13 mouse cellular contexts compared by ENCODE assay signal in the genomic region with DNA sequence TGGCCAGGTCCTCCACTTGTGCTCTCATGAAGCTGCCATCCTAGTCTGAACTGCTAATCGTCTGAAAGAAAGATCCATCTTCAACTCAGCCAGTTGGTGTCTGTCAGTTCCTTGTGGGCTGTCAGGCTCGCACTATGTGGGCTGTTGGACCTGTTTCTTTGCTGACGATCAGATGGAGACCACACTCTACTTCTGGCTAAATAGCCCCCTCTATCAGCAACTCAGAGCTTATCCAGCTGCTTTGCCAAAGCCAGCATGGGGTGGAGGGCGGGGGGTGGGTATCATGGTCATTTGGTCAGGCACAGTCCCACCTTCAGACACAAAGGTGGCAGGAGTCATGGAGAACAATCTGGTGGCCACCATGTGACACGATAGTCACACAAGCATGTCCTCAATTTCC. TPM values are rescaled to one million over a fixed set of nuclear protein-coding genes. Genes with fewer than 3 reads are reported as not detected.
A peak's percentile ranks its signal among the peaks of the same experiment; 100 is the strongest.
DNase-seq lines count a peak whose midpoint lies in the region; ATAC-seq and TF ChIP-seq lines count a peak whose summit lies in the region.
"Had no signal": no experiment of that assay in that cellular context is flagged by ENCODE, and none has a peak within 500 bp of the region (broad histone marks: within the 10 kb centered on the region; RNA-seq: fewer than 3 reads in every experiment).

No protein-coding gene starts in this region.

- DNase-seq in CD4-positive, CD25-positive, alpha-beta regulatory T cell, adult 2 months (ENCODE audit: low read depth, low spot score): peak; percentile 14
- DNase-seq in hindbrain, postnatal 0 days (ENCODE audit: low spot score): peak; percentile 40
- no peak for DNase-seq in hindbrain, embryonic 11.5 days (ENCODE audit: low spot score)
- no peak for DNase-seq in CH12.LX (ENCODE audit: extremely low read depth)
- DNase-seq in testis, postnatal 14 days (ENCODE audit: low spot score): no peak
- DNase-seq in forebrain, embryonic 14.5 days (ENCODE audit: low spot score): no peak
- DNase-seq: adrenal gland, adult 8-10 months; cerebellum, adult 9-11 months; kidney, postnatal 14 days; thymus, postnatal 36 days had no signal

- no peaks in the 10 kb centered on the region for H3K79me2 ChIP-seq in CH12.LX (replicated peaks; ENCODE audit: control insufficient read depth, extremely low read depth, insufficient read depth, poor library complexity, severe bottlenecking)

- no peak overlapping the region for H3K4me3 ChIP-seq in hindbrain, postnatal 0 days (ENCODE audit: low read length)
- no peak overlapping the region for H3K4me3 ChIP-seq in hindbrain, embryonic 11.5 days (ENCODE audit: low read depth, low read length)
- H3K4me3 ChIP-seq in CH12.LX (replicated peaks in 1 of 3; ENCODE audit: low read depth in 2 of 3, low read length in 2 of 3, poor library complexity in 1 of 3): no peak overlapping the region
- H3K4me3 ChIP-seq in limb, embryonic 13.5 days: peak overlapping the region; percentile 31; the same call in 1 of the 2 replicates
- H3K4me3 ChIP-seq in forebrain, embryonic 14.5 days (ENCODE audit: low read depth, low read length): no peak overlapping the region

- H3K36me3 ChIP-seq in hindbrain, postnatal 0 days (ENCODE audit: insufficient read depth, low read length): no peaks in the 10 kb centered on the region
- H3K36me3 ChIP-seq in hindbrain, embryonic 11.5 days (ENCODE audit: control insufficient read depth, insufficient read depth, low read length): no peaks in the 10 kb centered on the region
- no peaks in the 10 kb centered on the region for H3K36me3 ChIP-seq in CH12.LX (replicated peaks in 1 of 2; ENCODE audit: control insufficient read depth in 1 of 2, insufficient read depth in 1 of 2, low read length in 1 of 2)
- no peaks in the 10 kb centered on the region for H3K36me3 ChIP-seq in limb, embryonic 13.5 days
- no peaks in the 10 kb centered on the region for H3K36me3 ChIP-seq in forebrain, embryonic 14.5 days (ENCODE audit: control insufficient read depth, insufficient read depth, low read length)
- H3K36me3 ChIP-seq: lung, embryonic 15.5 days had no signal

- 0 out of 2 replicates have a peak, but pooled peaks have one; percentile 19 for TF ChIP-seq CTCF in hindbrain, postnatal 0 days (IDR thresholded peaks at IDR 0.05; ENCODE audit: low read depth)
- peak in 1 of 2 experiments; percentile 61; a peak in 2 of 4 replicates for TF ChIP-seq CTCF in CH12.LX (conservative IDR thresholded peaks at IDR 0.05 in 1 of 2, IDR thresholded peaks at IDR 0.05 in 1 of 2; ENCODE audit: low read depth in 2 of 2, low read length in 2 of 2)

- dilution Hi-C loops in CH12.LX (cut with MboI; ENCODE audit: extremely low pct_ligation_motif_present, extremely low pct_unique_long_range_greater_than_20kb, low sequenced_read_pairs): no loop called here

- no peak for ATAC-seq in CD4-positive, CD25-positive, alpha-beta regulatory T cell, adult 4 months
- no peak for ATAC-seq in hindbrain, postnatal 0 days
- ATAC-seq in hindbrain, embryonic 11.5 days (ENCODE audit: low FRiP score): no peak
- ATAC-seq in limb, embryonic 13.5 days (ENCODE audit: low FRiP score, low read depth): no peak
- no peak for ATAC-seq in forebrain, embryonic 14.5 days

- H3K9me3 ChIP-seq in hindbrain, postnatal 0 days (ENCODE audit: low read length): no peaks in the 10 kb centered on the region
- no peaks in the 10 kb centered on the region for H3K9me3 ChIP-seq in hindbrain, embryonic 11.5 days (ENCODE audit: control insufficient read depth, low read length)
- peaks cover 1% of the 10 kb centered on the region for H3K9me3 ChIP-seq in CH12.LX (replicated peaks; ENCODE audit: low read length)
- H3K9me3 ChIP-seq in limb, embryonic 13.5 days: no peaks in the 10 kb centered on the region
- H3K9me3 ChIP-seq in forebrain, embryonic 14.5 days (replicated peaks; ENCODE audit: control insufficient read depth, low read length): no peaks in the 10 kb centered on the region
- H3K9me3 ChIP-seq: lung, embryonic 15.5 days had no signal

- 52% methylated on average over 5 of the region's 5 CpGs for WGBS in hindbrain, postnatal 0 days
- WGBS in hindbrain, embryonic 11.5 days: 59% methylated on average over 5 of the region's 5 CpGs
- 40% methylated on average over 5 of the region's 5 CpGs for WGBS in limb, embryonic 13.5 days
- 58% methylated on average over 5 of the region's 5 CpGs for WGBS in forebrain, embryonic 14.5 days

- no peak overlapping the region for H3K9ac ChIP-seq in hindbrain, postnatal 0 days (replicated peaks; ENCODE audit: low read length)
- H3K9ac ChIP-seq in hindbrain, embryonic 11.5 days (ENCODE audit: low read depth, low read length): no peak overlapping the region
- no peak overlapping the region for H3K9ac ChIP-seq in CH12.LX (ENCODE audit: insufficient read depth, low read depth)
- H3K9ac ChIP-seq in limb, embryonic 13.5 days: no peak overlapping the region
- no peak overlapping the region for H3K9ac ChIP-seq in forebrain, embryonic 14.5 days (ENCODE audit: low read length)
- H3K9ac ChIP-seq: lung, embryonic 15.5 days had no signal

- no peak for TF ChIP-seq EP300 in CH12.LX (IDR thresholded peaks at IDR 0.05; ENCODE audit: low read length)

- peak; percentile 54 for TF ChIP-seq RAD21 in CH12.LX (IDR thresholded peaks at IDR 0.05; ENCODE audit: low read depth, low read length)

- in situ Hi-C loops in CH12.LX (cut with MboI; ENCODE audit: low pct_ligation_motif_present, low pct_unique_long_range_greater_than_20kb, low sequenced_read_pairs): loop anchor here (5.0 kb wide), 2 partner anchors 40 to 220 kb away; partner anchors contain the start of gene Tnrc6c

- no peak for TF ChIP-seq POLR2A in CH12.LX (IDR thresholded peaks at IDR 0.05; ENCODE audit: low read depth, low read length)

- no peaks in the 10 kb centered on the region for H3K27me3 ChIP-seq in hindbrain, postnatal 0 days (ENCODE audit: insufficient read depth, low read length)
- H3K27me3 ChIP-seq in hindbrain, embryonic 11.5 days (ENCODE audit: control insufficient read depth, insufficient read depth, low read length): peaks cover 5% of the 10 kb centered on the region; the same call in 1 of the 2 replicates
- H3K27me3 ChIP-seq in CH12.LX (replicated peaks): no peaks in the 10 kb centered on the region
- peaks cover 31% of the 10 kb centered on the region for H3K27me3 ChIP-seq in limb, embryonic 13.5 days
- no peaks in the 10 kb centered on the region for H3K27me3 ChIP-seq in forebrain, embryonic 14.5 days (replicated peaks; ENCODE audit: control insufficient read depth, insufficient read depth, low read length)

- H3K4me2 ChIP-seq in hindbrain, postnatal 0 days (ENCODE audit: low read depth, low read length): no peak overlapping the region
- no peak overlapping the region for H3K4me2 ChIP-seq in hindbrain, embryonic 11.5 days (replicated peaks; ENCODE audit: low read depth, low read length)
- peak overlapping the region; percentile 85; the same call in 1 of the 2 replicates for H3K4me2 ChIP-seq in CH12.LX (ENCODE audit: insufficient read depth, low read depth, poor library complexity, severe bottlenecking)
- peak overlapping the region; percentile 61 for H3K4me2 ChIP-seq in limb, embryonic 13.5 days (replicated peaks)
- H3K4me2 ChIP-seq in forebrain, embryonic 14.5 days (ENCODE audit: low read length): no peak overlapping the region

- H3K27ac ChIP-seq in hindbrain, postnatal 0 days: no peak overlapping the region
- no peak overlapping the region for H3K27ac ChIP-seq in hindbrain, embryonic 11.5 days (ENCODE audit: low read depth, low read length)
- H3K27ac ChIP-seq in CH12.LX (ENCODE audit: insufficient read depth, low read depth): no peak overlapping the region
- no peak overlapping the region for H3K27ac ChIP-seq in limb, embryonic 13.5 days
- no peak overlapping the region for H3K27ac ChIP-seq in forebrain, embryonic 14.5 days (ENCODE audit: low read depth, low read length)
- H3K27ac ChIP-seq: lung, embryonic 15.5 days had no signal

- H3K4me1 ChIP-seq in hindbrain, postnatal 0 days (ENCODE audit: insufficient read depth, low read length): no peaks in the 10 kb centered on the region
- H3K4me1 ChIP-seq in hindbrain, embryonic 11.5 days (replicated peaks; ENCODE audit: control insufficient read depth, insufficient read depth, low read length): peaks cover 10% of the 10 kb centered on the region; the same call in 1 of the 2 replicates
- H3K4me1 ChIP-seq in CH12.LX (ENCODE audit: control insufficient read depth in 1 of 2, insufficient read depth in 2 of 2): peaks cover 22 to 55% of the 10 kb centered on the region in 2 experiments
- peaks cover 38% of the 10 kb centered on the region for H3K4me1 ChIP-seq in limb, embryonic 13.5 days
- H3K4me1 ChIP-seq in forebrain, embryonic 14.5 days (ENCODE audit: control insufficient read depth, insufficient read depth, low read length): peaks cover 15% of the 10 kb centered on the region

TF ChIP-seq in CH12.LX, 34 proteins besides CTCF, POLR2A, EP300 and RAD21:
- TF ChIP-seq NRF1 (IDR thresholded peaks at IDR 0.05; ENCODE audit: low read depth, low read length) (no peak), IRF4 (IDR thresholded peaks at IDR 0.05; ENCODE audit: low read depth, low read length) (0 out of 2 replicates have a peak, but pooled peaks have one; percentile 21), SMC3 (IDR thresholded peaks at IDR 0.05; ENCODE audit: low read depth, low read length) (peak; percentile 55), ZKSCAN1 (IDR thresholded peaks at IDR 0.05; ENCODE audit: borderline replicate concordance, low read depth, low read length) (no peak), MEF2A (IDR thresholded peaks at IDR 0.05; ENCODE audit: borderline replicate concordance, low read depth, low read length) (0 out of 2 replicates have a peak, but pooled peaks have one; percentile 10)
TF ChIP-seq in CH12.LX: peak in this region for 3.

RNA-seq across cellular contexts. Expression of gene Tnrc6c, which starts 42.2 kb away (rescaled TPM):
- polyA plus RNA-seq in CD4-positive, CD25-positive, alpha-beta regulatory T cell, adult 4 months (2017; shearing (Covaris generic)): 10 to 100 TPM; 19.6 to 21.4 TPM
- total RNA-seq in hindbrain, postnatal 0 days (2014; rRNA removed): 56.4 and 64.9 TPM in 2 replicates
- polyA plus RNA-seq in hindbrain, postnatal 0 days (2015; fragmentation: Nextera tagmentation; extraction: Ambion mirVana): 18.3 and 19.7 TPM in 2 replicates
- 17.0 and 20.6 TPM in 2 replicates for polyA plus RNA-seq in hindbrain, embryonic 11.5 days (2014; fragmentation: Nextera tagmentation; extraction: Ambion mirVana)
- total RNA-seq in CH12.LX (2012; rRNA removed): 16.7 and 17.2 TPM in 2 replicates
- 6.1 and 6.9 TPM in 2 replicates for total RNA-seq in CH12.LX (2014; rRNA removed)
- 12.2 and 12.8 TPM in 2 replicates for polyA plus RNA-seq in CH12.LX (2012; ENCODE audit: insufficient read length, low read depth)
- polyA plus RNA-seq in limb, embryonic 13.5 days (2015; fragmentation: Nextera tagmentation; extraction: Ambion mirVana): 19.3 and 19.6 TPM in 2 replicates
- polyA plus RNA-seq in forebrain, embryonic 14.5 days (2014; fragmentation: Nextera tagmentation; extraction: Ambion mirVana): 20.0 and 24.5 TPM in 2 replicates

Comparison
In these comparisons a context has a peak if more than half of its experiments do, and no peak if none do; other contexts are left out.
1. DNase-seq: peak in CD4-positive, CD25-positive, alpha-beta regulatory T cell, adult 2 months (single experiment) and hindbrain, postnatal 0 days (single experiment); none in hindbrain, embryonic 11.5 days (single experiment), CH12.LX (single experiment), testis, postnatal 14 days (single experiment) and forebrain, embryonic 14.5 days (single experiment).
2. H3K4me2 ChIP-seq: peak in CH12.LX (single experiment) and limb, embryonic 13.5 days (single experiment); none in hindbrain, postnatal 0 days (single experiment), hindbrain, embryonic 11.5 days (single experiment) and forebrain, embryonic 14.5 days (single experiment).